Mouse (Mus musculus) embryonic facial prominence, embryonic 15.5 days (tissue): ENCODE data around the gene Fxyd1. TPM values are rescaled to one million over a fixed set of nuclear protein-coding genes. Genes with fewer than 3 reads are reported as not detected.

Experiments
- ATAC-seq: fragments of 200-750 bp; cut with Nextera tagmentation; 2 replicates; pipeline ENCODE4 v1.8.0; 2017; ENCODE audit warnings: low read depth, moderate TSS enrichment; ENCODE audit not compliant: insufficient number of reproducible peaks, low FRiP score, low TSS enrichment
- H3K27ac ChIP-seq: fragments of 300-500 bp; sonication (generic); replicated peaks from 2 replicates; pipeline ENCODE4 v1.5.1; 2015; ENCODE audit warnings: mild to moderate bottlenecking, inconsistent platforms
- H3K27me3 ChIP-seq: fragments of 300-500 bp; sonication (generic); 2 replicates; pipeline ENCODE4 v1.6.1; 2015; ENCODE audit warnings: inconsistent platforms
- H3K36me3 ChIP-seq: fragments of 300-500 bp; sonication (generic); 2 replicates; pipeline ENCODE4 v1.6.1; 2015; ENCODE audit warnings: mild to moderate bottlenecking, inconsistent platforms
- H3K4me1 ChIP-seq: fragments of 300-500 bp; sonication (generic); 2 replicates; pipeline ENCODE4 v1.6.1; 2015; ENCODE audit warnings: inconsistent platforms
- H3K4me2 ChIP-seq: fragments of 300-500 bp; sonication (generic); replicated peaks from 2 replicates; pipeline ENCODE4 v1.6.1; 2015; ENCODE audit warnings: mild to moderate bottlenecking, inconsistent platforms
- H3K4me3 ChIP-seq: fragments of 300-500 bp; sonication (generic); replicated peaks from 2 replicates; pipeline ENCODE4 v1.5.1; 2015; ENCODE audit warnings: mild to moderate bottlenecking, inconsistent platforms
- H3K9ac ChIP-seq: fragments of 300-500 bp; sonication (generic); 2 replicates; pipeline ENCODE4 v1.6.1; 2015; ENCODE audit warnings: inconsistent platforms
- H3K9me3 ChIP-seq: fragments of 300-500 bp; sonication (generic); replicated peaks from 2 replicates; pipeline ENCODE4 v1.6.1; 2016; ENCODE audit warnings: inconsistent platforms
- WGBS: fragments of 180-500 bp; shearing (Covaris S2); methylation state at CpG from one replicate; pipeline ENCODE4 v1.1.7; 2015; 5-methylcytosine and 5-hydroxymethylcytosine counted together
- polyA plus RNA-seq: library from polyadenylated mRNA; unstranded; fragments of >200 nt; fragmentation: Nextera tagmentation; extraction: Ambion mirVana; gene quantifications from 2 replicates; pipeline ENCODE4 v1.2.1, GENCODE M21; 2015

Gene Fxyd1
- polyA plus RNA-seq, 1 experiment from 2014 or later = 115 TPM

- no peak overlapping the region for H3K4me2 ChIP-seq
- H3K4me3 ChIP-seq = no peak overlapping the region
- H3K27ac ChIP-seq = no peak overlapping the region
- no peaks in the 10 kb centered on the region for H3K36me3 ChIP-seq
- H3K9ac ChIP-seq = no peak overlapping the region
- H3K27me3 ChIP-seq = no peaks in the 10 kb centered on the region
- H3K9me3 ChIP-seq = no peaks in the 10 kb centered on the region
- no peak for ATAC-seq
- H3K4me1 ChIP-seq = peaks cover 18% of the 10 kb centered on the region
- WGBS = 70% methylated on average over 3 of the region's 3 CpGs
Observed at GRCm38 (mm10) chr7:31088206-31088605, 31.2 kb upstream of the Fxyd1 start.

GRCm38 (mm10) chr7:31087262-31087661 is 30.3 kb upstream of the Fxyd1 start:
- no peak for ATAC-seq
- peaks cover 24% of the 10 kb centered on the region for H3K4me1 ChIP-seq
- no peak overlapping the region for H3K9ac ChIP-seq
- H3K4me2 ChIP-seq = no peak overlapping the region
- no peaks in the 10 kb centered on the region for H3K9me3 ChIP-seq
- no peaks in the 10 kb centered on the region for H3K36me3 ChIP-seq
- no peak overlapping the region for H3K27ac ChIP-seq
- H3K27me3 ChIP-seq = no peaks in the 10 kb centered on the region
- 43% methylated on average over 2 of the region's 2 CpGs for WGBS
- no peak overlapping the region for H3K4me3 ChIP-seq

GRCm38 (mm10) chr7:31086175-31086755 is 29.3 kb upstream of the Fxyd1 start:
- Histone ChIP-seq H3K4me1 (peaks cover 24% of the 10 kb centered on the region), H3K27ac (0 out of 2 replicates have a peak overlapping the region, but pooled peaks have one; percentile 0), H3K4me3 (no peak overlapping the region), H3K36me3 (no peaks in the 10 kb centered on the region), H3K9me3 (no peaks in the 10 kb centered on the region), H3K27me3 (no peaks in the 10 kb centered on the region), H3K9ac (no peak overlapping the region), H3K4me2 (no peak overlapping the region)
- ATAC-seq = no peak
- 88% methylated on average over 9 of the region's 9 CpGs for WGBS

- peak overlapping the region; percentile 60 for H3K27ac ChIP-seq
- no peak; the same call in 1 of the 2 replicates for ATAC-seq
Observed at GRCm38 (mm10) chr7:31085171-31085570, 28.2 kb upstream of the Fxyd1 start.

GRCm38 (mm10) chr7:31084140-31084539 is 27.1 kb upstream of the Fxyd1 start:
- no peak for ATAC-seq
- peak overlapping the region; percentile 60 for H3K27ac ChIP-seq
- H3K9me3 ChIP-seq = no peaks in the 10 kb centered on the region
- peaks cover 24% of the 10 kb centered on the region for H3K4me1 ChIP-seq
- 37% methylated on average over 9 of the region's 9 CpGs for WGBS
- H3K4me2 ChIP-seq = no peak overlapping the region
- no peaks in the 10 kb centered on the region for H3K27me3 ChIP-seq
- H3K36me3 ChIP-seq = no peaks in the 10 kb centered on the region
- H3K4me3 ChIP-seq = no peak overlapping the region
- H3K9ac ChIP-seq = no peak overlapping the region

More at GRCm38 (mm10) chr7:31085171-31085570, 28.2 kb upstream of the Fxyd1 start:
- H3K4me2 ChIP-seq = no peak overlapping the region
- WGBS = 18% methylated on average over 3 of the region's 3 CpGs
- H3K9me3 ChIP-seq = no peaks in the 10 kb centered on the region
- no peak overlapping the region for H3K9ac ChIP-seq
- no peaks in the 10 kb centered on the region for H3K27me3 ChIP-seq
- H3K36me3 ChIP-seq = no peaks in the 10 kb centered on the region
- peaks cover 24% of the 10 kb centered on the region for H3K4me1 ChIP-seq
- H3K4me3 ChIP-seq = no peak overlapping the region

- no peak overlapping the region for H3K4me2 ChIP-seq
- peaks cover 26% of the 10 kb centered on the region for H3K4me1 ChIP-seq
- H3K36me3 ChIP-seq = no peaks in the 10 kb centered on the region
- H3K9ac ChIP-seq = no peak overlapping the region
- peak; percentile 46; the same call in 1 of the 2 replicates for ATAC-seq
- H3K9me3 ChIP-seq = no peaks in the 10 kb centered on the region
- peak overlapping the region; percentile 60; the same call in 1 of the 2 replicates for H3K27ac ChIP-seq
- H3K4me3 ChIP-seq = no peak overlapping the region
- 44% methylated on average over 14 of the region's 14 CpGs for WGBS
- no peaks in the 10 kb centered on the region for H3K27me3 ChIP-seq
Observed at GRCm38 (mm10) chr7:31082831-31083588, 26.0 kb upstream of the Fxyd1 start.

GRCm38 (mm10) chr7:31082106-31082505 is 25.1 kb upstream of the Fxyd1 start:
- no peaks in the 10 kb centered on the region for H3K27me3 ChIP-seq
- ATAC-seq = no peak
- no peaks in the 10 kb centered on the region for H3K9me3 ChIP-seq
- H3K27ac ChIP-seq = no peak overlapping the region
- no peaks in the 10 kb centered on the region for H3K36me3 ChIP-seq
- H3K4me1 ChIP-seq = peaks cover 35% of the 10 kb centered on the region
- H3K9ac ChIP-seq = no peak overlapping the region
- no peak overlapping the region for H3K4me2 ChIP-seq
- no peak overlapping the region for H3K4me3 ChIP-seq

- no peaks in the 10 kb centered on the region for H3K27me3 ChIP-seq
- peaks cover 41% of the 10 kb centered on the region for H3K4me1 ChIP-seq
- no peaks in the 10 kb centered on the region for H3K36me3 ChIP-seq
- H3K27ac ChIP-seq = no peak overlapping the region
- no peak overlapping the region for H3K4me3 ChIP-seq
- no peak for ATAC-seq
- no peak overlapping the region for H3K4me2 ChIP-seq
- H3K9me3 ChIP-seq = no peaks in the 10 kb centered on the region
- H3K9ac ChIP-seq = no peak overlapping the region
- WGBS = 26% methylated on average over 1 of the region's 1 CpGs
Observed at GRCm38 (mm10) chr7:31081106-31081505, 24.1 kb upstream of the Fxyd1 start.

- Histone ChIP-seq H3K4me3 (no peak overlapping the region), H3K9ac (no peak overlapping the region), H3K9me3 (no peaks in the 10 kb centered on the region), H3K27me3 (no peaks in the 10 kb centered on the region), H3K4me2 (no peak overlapping the region), H3K36me3 (no peaks in the 10 kb centered on the region), H3K27ac (no peak overlapping the region), H3K4me1 (peaks cover 41% of the 10 kb centered on the region)
- 27% methylated on average over 3 of the region's 3 CpGs for WGBS
- no peak for ATAC-seq
Observed at GRCm38 (mm10) chr7:31080611-31081010, 23.6 kb upstream of the Fxyd1 start.

- WGBS = 90% methylated on average over 8 of the region's 8 CpGs
- Histone ChIP-seq H3K27me3 (no peaks in the 10 kb centered on the region), H3K4me2 (no peak overlapping the region), H3K36me3 (no peaks in the 10 kb centered on the region), H3K4me3 (no peak overlapping the region), H3K27ac (no peak overlapping the region), H3K4me1 (peaks cover 34% of the 10 kb centered on the region), H3K9me3 (no peaks in the 10 kb centered on the region), H3K9ac (no peak overlapping the region)
- ATAC-seq = no peak
Observed at GRCm38 (mm10) chr7:31079670-31080069, 22.7 kb upstream of the Fxyd1 start.

GRCm38 (mm10) chr7:31077885-31078445 is 21.0 kb upstream of the Fxyd1 start:
- Histone ChIP-seq H3K4me1 (peaks cover 26% of the 10 kb centered on the region), H3K9me3 (no peaks in the 10 kb centered on the region), H3K27me3 (no peaks in the 10 kb centered on the region), H3K4me2 (no peak overlapping the region), H3K36me3 (no peaks in the 10 kb centered on the region), H3K4me3 (no peak overlapping the region), H3K27ac (no peak overlapping the region), H3K9ac (no peak overlapping the region)
- ATAC-seq = 0 out of 2 replicates have a peak, but pooled peaks have one; percentile 20
- 37% methylated on average over 5 of the region's 5 CpGs for WGBS
